Mouse (Mus musculus): ENCODE measurements around the gene Otud5.
"Not testable (repeated sequence)": the region's sequence is repeated elsewhere in the genome, so short reads cannot be mapped to it uniquely, and the experiment has no call there.

Gene Otud5

GRCm38 (mm10) chrX:7841163-7842162 lies at the start of gene Otud5:
Gene Otud5 (plus strand): TSS chrX:7841364.
- DNase-seq (ENCODE audit: low read depth, low spot score): peak; percentile 96

GRCm38 (mm10) chrX:7793361-7793760 lies 47.8 kb upstream of the Otud5 start:
- DNase-seq (ENCODE audit: low read depth, low spot score): peak; percentile 26

GRCm38 (mm10) chrX:7795016-7795415 lies 46.1 kb upstream of the Otud5 start:
- peak; percentile 61 for DNase-seq (ENCODE audit: low read depth, low spot score)

- no peak for DNase-seq (ENCODE audit: low read depth, low spot score)
These were observed 43.8 kb upstream of the Otud5 start for GRCm38 (mm10) chrX:7797327-7797726.

GRCm38 (mm10) chrX:7802157-7802556 lies 39.0 kb upstream of the Otud5 start:
- not testable (repeated sequence) for DNase-seq (ENCODE audit: low read depth, low spot score)

GRCm38 (mm10) chrX:7815016-7815415 lies 26.1 kb upstream of the Otud5 start:
- DNase-seq (ENCODE audit: low read depth, low spot score): not testable (repeated sequence)

GRCm38 (mm10) chrX:7821865-7822779 lies 19.0 kb upstream of the Otud5 start, which contains the start of gene Kcnd1:
Gene Kcnd1 (plus strand): TSS chrX:7822289.
- peak; percentile 29 for DNase-seq (ENCODE audit: low read depth, low spot score)

GRCm38 (mm10) chrX:7837146-7837545 lies 4.0 kb upstream of the Otud5 start:
- DNase-seq (ENCODE audit: low read depth, low spot score): no peak

GRCm38 (mm10) chrX:7840842-7841162 lies 362 bp upstream of the Otud5 start:
- DNase-seq (ENCODE audit: low read depth, low spot score): no peak

- DNase-seq (ENCODE audit: low read depth, low spot score): no peak
These were observed 1.2 kb downstream of the Otud5 start for GRCm38 (mm10) chrX:7842318-7842717.

GRCm38 (mm10) chrX:7847845-7848244 lies 6.7 kb downstream of the Otud5 start:
- DNase-seq (ENCODE audit: low read depth, low spot score): no peak

- DNase-seq (ENCODE audit: low read depth, low spot score): peak; percentile 18
These were observed 13.4 kb downstream of the Otud5 start for GRCm38 (mm10) chrX:7854578-7854977.

GRCm38 (mm10) chrX:7859191-7859753 lies 18.1 kb downstream of the Otud5 start:
- no peak for DNase-seq (ENCODE audit: low read depth, low spot score)

- no peak for DNase-seq (ENCODE audit: low read depth, low spot score)
These were observed 22.0 kb downstream of the Otud5 start for GRCm38 (mm10) chrX:7863181-7863580.

- DNase-seq (ENCODE audit: low read depth, low spot score): no peak
These were observed 23.4 kb downstream of the Otud5 start for GRCm38 (mm10) chrX:7864551-7864950.

- no peak for DNase-seq (ENCODE audit: low read depth, low spot score)
These were observed 24.2 kb downstream of the Otud5 start for GRCm38 (mm10) chrX:7865343-7865742.

- DNase-seq (ENCODE audit: low read depth, low spot score): no peak
These were observed 24.6 kb downstream of the Otud5 start for GRCm38 (mm10) chrX:7865786-7866185.

- DNase-seq (ENCODE audit: low read depth, low spot score): no peak
These were observed 26.0 kb downstream of the Otud5 start for GRCm38 (mm10) chrX:7867141-7867540.

GRCm38 (mm10) chrX:7868506-7868905 lies 27.3 kb downstream of the Otud5 start:
- no peak for DNase-seq (ENCODE audit: low read depth, low spot score)

GRCm38 (mm10) chrX:7869826-7870225 lies 28.7 kb downstream of the Otud5 start:
- DNase-seq (ENCODE audit: low read depth, low spot score): no peak

- peak; percentile 82 for DNase-seq (ENCODE audit: low read depth, low spot score)
These were observed 36.8 kb downstream of the Otud5 start, which contains the start of gene Pim2 for GRCm38 (mm10) chrX:7878007-7878419. Gene Pim2 (plus strand): TSS chrX:7878262.

- DNase-seq (ENCODE audit: low read depth, low spot score): no peak
These were observed 37.3 kb downstream of the Otud5 start for GRCm38 (mm10) chrX:7878495-7878894.

Measured in mesoderm, embryonic 11.5 days (tissue).